Mouse (Mus musculus) urinary bladder, postnatal 4 days (tissue): ENCODE results near the gene Akap8.

Experiments used
- DNase-seq, 2 experiments: peaks; one replicate each; pipeline ENCODE4 v3.0.0; 2021 to 2022; ENCODE audit warnings: low spot score in 2 of 2

Gene Akap8

GRCm38 (mm10) chr17:32320597-32321389, at the start of gene Akap8:
Gene Akap8 (minus strand): TSS chr17:32321238.
- peak; percentile 96 to 97 for DNase-seq

- DNase-seq, result no peak
These were observed 48.0 kb upstream of the Akap8 start for GRCm38 (mm10) chr17:32368991-32369578.

GRCm38 (mm10) chr17:32367706-32368105, 46.7 kb upstream of the Akap8 start:
- no peak for DNase-seq

GRCm38 (mm10) chr17:32365296-32365695, 44.3 kb upstream of the Akap8 start:
- no peak for DNase-seq

GRCm38 (mm10) chr17:32364850-32365249, 43.8 kb upstream of the Akap8 start:
- DNase-seq, result no peak

GRCm38 (mm10) chr17:32364331-32364730, 43.3 kb upstream of the Akap8 start:
- DNase-seq, result peak; percentile 86 to 87

GRCm38 (mm10) chr17:32363821-32364301, 42.8 kb upstream of the Akap8 start:
- no peak for DNase-seq

GRCm38 (mm10) chr17:32362686-32363085, 41.6 kb upstream of the Akap8 start:
- DNase-seq, result no peak

- DNase-seq, result no peak
These were observed 38.9 kb upstream of the Akap8 start for GRCm38 (mm10) chr17:32359928-32360327.

- no peak for DNase-seq
These were observed 37.9 kb upstream of the Akap8 start for GRCm38 (mm10) chr17:32358943-32359340.

- DNase-seq, result no peak
These were observed 37.3 kb upstream of the Akap8 start for GRCm38 (mm10) chr17:32358192-32358942.

GRCm38 (mm10) chr17:32356766-32357760, 36.0 kb upstream of the Akap8 start:
- DNase-seq, result no peak

GRCm38 (mm10) chr17:32356281-32356680, 35.2 kb upstream of the Akap8 start:
- no peak for DNase-seq

GRCm38 (mm10) chr17:32355031-32355430, 34.0 kb upstream of the Akap8 start:
- DNase-seq, result no peak

- no peak for DNase-seq
These were observed 33.2 kb upstream of the Akap8 start for GRCm38 (mm10) chr17:32354211-32354610.

- DNase-seq, result no peak
These were observed 32.7 kb upstream of the Akap8 start for GRCm38 (mm10) chr17:32353696-32354095.

- no peak for DNase-seq
These were observed 30.7 kb upstream of the Akap8 start for GRCm38 (mm10) chr17:32351726-32352125.

- no peak for DNase-seq
These were observed 30.2 kb upstream of the Akap8 start for GRCm38 (mm10) chr17:32351269-32351668.

GRCm38 (mm10) chr17:32350382-32350983, 29.4 kb upstream of the Akap8 start, which contains the start of gene Akap8l:
Gene Akap8l (minus strand): TSS chr17:32350607.
- DNase-seq, result peak; percentile 93 to 94

GRCm38 (mm10) chr17:32349851-32350381, 28.9 kb upstream of the Akap8 start:
- no peak for DNase-seq
